Mouse (Mus musculus) embryo, embryonic 9.5 days (tissue): ENCODE measurements around the gene Caskin2.
A peak's percentile ranks its signal among the peaks of the same experiment; 100 is the strongest.

ENCODE experiments used
- DNase-seq: peaks from one replicate; pipeline ENCODE4 v3.0.0-alpha.2; 2017; ENCODE audit errors: extremely low spot score

The Caskin2 gene

DNA sequence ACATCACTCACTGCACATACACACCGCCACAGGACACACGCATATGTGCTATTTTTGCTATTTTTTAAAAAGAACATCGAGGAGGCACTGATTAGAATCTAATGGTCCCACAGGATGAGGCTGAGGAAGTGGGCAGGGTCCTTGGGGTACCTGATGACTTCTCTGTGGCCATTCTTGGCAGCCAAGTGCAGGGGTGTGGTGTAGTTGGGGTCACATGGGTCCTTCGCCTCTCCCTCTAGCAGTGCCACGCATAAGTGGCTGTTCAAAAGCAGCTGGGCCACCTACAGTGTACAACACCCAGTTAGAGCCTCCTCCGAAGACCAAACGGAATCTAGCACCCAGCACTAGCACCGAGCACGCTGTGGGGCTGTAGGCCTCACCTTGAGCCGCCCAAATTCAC, 7.3 kb downstream of the Caskin2 start:
- no peak for DNase-seq

DNA sequence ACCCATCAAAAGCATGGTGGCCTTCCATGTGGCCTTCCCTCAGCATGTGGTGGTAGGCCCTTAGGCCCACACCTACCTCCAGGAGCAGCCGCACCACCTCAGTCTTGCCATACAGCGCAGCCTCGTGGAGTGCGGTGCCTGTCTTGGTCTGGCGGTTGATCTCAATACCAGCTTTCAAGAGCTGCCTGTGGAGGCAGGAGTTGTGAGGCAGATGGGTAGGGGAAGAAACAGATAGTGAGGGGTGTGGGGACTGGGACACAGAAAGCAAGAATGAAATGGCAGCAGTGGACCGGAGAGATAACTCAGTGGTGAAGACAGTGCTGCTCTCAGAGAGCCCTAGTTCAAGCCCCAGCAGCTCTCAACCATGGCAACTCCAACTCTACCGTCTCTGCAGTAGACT, 8.4 kb downstream of the Caskin2 start:
- DNase-seq: no peak

DNA sequence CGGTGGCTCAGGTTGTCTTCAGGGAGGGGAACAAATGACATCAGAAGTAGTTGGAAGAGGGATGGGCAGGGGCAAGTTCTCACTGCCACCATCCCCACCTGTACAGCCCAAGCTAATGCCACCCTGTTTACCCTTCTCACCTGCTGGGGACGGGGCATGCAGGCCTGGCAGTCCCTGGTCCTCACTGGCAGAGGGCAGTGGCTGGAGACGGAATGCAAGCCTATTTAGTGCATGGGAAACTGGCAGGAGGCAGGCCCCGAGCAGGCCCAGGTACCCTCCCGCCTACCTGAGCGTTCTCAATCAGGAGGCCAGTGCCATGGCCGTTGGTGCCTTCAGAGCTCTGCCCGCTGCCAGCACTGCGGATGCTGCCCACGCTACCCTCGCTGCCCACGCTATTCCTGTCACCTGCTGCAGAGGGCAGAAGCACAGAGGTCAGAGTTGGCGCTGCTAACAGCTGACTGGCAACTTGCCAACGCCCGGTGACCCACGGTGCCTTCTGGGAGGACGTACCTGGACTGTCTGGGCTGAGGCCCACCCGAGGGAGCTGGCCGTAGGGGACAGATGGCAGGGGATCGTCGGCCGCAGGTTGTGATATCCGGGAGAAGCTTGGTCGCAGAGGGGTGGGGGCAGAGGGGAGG, 10.2 kb downstream of the Caskin2 start:
- DNase-seq: no peak

DNA sequence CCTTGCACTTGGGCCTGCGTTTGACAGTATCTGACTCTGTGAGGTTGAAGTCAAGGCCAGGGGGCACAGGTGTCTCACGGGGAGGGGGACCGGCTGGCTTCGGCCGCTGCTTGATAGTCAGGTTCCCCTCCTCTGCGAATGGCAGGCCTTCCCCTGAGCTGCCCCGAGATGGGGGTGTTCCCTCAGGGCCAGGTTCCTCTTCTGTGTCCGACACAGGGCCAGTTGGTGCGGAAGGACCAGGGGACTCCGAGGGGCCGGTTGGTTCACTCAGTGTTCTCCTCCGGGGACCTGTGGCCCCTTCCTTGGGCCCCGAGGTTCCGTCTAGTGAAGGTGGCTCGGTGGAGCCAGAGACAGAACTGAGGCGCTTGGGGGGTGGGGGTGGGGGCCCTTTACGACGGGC, 12.5 kb downstream of the Caskin2 start:
- no peak for DNase-seq

DNA sequence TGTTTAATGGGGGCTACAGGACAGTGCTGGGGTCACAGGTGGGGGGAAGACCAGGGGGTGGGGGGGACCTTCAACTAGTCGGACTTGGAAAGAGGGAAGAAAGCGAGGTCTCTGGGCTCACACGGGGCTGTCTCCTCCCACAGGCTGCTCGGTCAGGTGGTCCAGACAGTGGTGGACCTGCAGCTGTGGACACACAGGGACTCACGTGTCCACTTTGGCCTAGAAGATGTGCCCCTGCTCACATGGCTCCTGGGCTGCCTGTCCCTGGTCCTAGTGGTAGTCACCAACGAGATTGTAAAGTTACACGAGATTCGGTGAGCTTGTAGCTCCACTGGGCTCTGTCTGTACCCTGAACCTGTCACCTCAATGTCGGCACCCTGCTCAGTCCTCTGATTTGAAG, 15.8 kb downstream of the Caskin2 start:
- no peak for DNase-seq

DNA sequence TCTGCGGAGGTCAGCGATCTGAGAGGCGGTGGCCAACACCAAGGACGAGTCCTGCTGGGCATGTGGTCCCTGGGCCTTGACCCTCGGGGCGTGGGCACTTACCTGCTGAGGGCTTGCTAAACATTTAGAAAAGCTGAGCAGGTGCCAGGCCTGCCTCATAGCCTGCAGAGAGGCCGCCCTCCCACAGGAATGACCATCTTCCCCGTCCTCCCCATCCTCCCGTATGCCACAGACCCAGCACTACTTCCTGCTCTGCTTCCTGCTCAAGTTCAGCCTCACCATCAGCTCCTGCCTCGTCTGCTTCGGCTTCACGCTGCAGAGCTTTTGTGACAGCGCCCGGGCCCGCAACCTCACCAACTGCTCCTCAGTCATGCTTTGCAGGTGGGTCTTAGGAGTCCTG, 16.5 kb downstream of the Caskin2 start:
- DNase-seq: no peak

DNA sequence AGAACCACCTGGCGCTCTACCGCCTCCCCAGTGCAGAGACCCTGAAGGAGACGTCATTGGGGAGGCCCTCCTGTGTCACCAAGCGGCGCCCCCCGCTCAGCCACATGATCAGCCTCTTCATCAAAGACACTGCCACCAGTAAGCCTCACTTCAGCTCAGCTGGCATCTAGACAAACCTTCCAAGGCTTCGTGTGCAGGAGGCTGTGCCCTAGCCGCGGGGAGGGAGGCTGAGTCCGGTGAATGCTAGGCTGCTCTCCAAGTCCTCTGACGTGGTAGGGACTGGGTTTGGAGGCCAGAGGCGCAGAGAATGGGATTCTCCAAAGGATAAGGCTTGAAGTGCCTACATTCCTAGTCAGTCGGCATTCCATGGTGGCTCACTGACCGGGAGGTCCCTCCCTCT, 21.1 kb downstream of the Caskin2 start:
- DNase-seq: no peak

DNA sequence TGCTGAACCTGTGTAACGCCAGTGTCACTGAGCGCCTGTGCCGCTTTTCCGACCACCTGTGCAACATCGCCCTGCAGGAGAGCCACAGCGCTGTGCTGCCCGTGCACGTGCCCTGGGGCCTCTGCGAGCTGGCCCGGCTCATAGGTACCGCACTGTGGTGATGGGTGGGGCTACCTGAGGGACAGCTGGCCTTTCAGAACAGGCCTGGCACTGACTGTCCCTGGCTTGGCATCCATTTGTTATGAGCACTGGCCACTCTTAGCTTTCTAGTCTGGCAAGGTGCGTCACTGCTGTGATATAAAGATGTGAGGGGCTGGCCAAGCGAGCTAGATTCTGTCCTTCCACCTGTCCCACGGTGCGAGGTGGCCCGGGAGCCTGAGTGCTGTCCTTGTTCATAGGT, 21.5 kb downstream of the Caskin2 start:
- no peak for DNase-seq

DNA sequence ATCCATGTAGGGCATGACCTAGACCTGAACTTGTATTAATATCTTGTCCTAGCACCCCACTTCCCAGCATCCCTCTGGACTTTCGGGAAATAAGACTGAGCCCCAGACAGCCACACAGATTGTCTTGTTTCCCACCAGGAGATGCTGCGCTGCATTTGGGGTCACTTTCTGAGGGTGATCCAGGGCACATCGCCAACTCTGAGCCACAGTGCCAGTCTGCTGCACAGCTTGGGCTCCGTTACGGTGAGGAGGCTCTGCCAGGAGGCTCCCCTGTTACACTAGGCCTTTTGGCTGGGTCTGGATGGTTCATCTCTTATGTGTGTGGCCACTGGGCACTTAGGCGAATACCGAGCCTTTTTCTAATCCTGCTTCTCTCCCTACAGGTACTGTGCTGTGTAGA, 23.7 kb downstream of the Caskin2 start:
- no peak for DNase-seq

DNA sequence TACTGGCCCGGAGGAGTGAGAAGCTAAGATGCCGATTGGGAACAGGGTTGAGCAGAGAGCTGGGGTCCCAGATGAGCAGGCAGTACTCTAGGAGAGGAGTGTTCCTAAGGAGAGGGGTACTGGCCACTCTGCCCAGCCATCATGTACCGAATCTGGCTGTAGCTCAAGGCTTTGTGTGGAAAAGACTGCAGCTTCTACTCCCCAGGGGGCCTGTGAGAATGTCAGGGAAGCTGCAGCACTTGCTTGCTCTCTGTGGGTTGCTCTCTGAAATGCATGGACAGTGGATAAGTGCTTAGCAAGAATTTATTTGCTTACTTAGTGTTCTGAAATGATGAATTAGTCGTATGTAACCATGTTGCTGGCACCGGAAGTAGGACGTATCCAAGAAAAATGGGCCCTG, 27.0 kb downstream of the Caskin2 start:
- no peak for DNase-seq

DNA sequence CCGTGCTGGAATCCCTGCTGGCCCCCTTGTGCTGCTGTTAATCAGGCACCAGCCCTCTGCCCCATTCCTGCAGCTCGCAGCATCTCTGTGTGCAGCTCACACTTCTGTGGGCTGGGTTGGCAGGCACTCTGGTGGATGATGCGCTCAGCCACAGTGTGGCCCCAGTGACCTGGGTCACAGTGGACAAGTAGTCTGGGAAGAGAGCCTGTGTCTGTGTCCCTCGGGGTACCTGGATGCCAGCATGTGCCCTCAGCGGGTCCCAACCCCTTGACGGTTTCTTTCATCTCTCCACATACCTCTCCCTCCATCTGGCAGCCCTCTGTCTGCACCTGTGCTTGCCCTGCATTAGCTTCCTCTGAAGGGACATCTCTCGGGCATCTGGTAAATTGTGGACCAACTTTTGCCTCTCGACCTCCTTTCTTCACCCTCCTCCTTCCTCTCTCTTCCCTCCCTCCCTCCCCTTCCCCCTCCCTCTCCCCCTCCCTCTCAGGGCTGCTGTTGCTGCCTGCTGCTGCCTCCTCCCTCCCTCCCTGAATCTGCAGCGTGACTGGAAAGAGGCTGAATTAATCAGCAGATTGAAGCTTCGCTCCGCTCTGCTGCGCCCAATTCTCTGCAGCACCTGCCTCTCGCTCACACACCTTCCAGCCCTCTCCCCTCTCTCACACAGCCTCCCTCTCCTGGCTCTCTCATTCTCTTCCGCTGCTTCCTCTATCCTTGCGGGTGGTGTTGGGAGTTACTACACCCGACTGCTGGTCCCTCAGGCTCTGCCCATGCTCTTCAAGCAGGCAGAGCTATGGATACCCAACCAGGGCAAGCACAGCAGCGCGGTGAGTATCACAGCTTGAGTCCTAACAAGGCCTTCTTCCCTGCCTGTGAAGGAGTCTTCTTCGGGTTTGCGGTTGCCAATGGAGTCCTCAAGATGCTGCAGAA, 33.0 kb downstream of the Caskin2 start:
- peak; percentile 59 for DNase-seq

DNA sequence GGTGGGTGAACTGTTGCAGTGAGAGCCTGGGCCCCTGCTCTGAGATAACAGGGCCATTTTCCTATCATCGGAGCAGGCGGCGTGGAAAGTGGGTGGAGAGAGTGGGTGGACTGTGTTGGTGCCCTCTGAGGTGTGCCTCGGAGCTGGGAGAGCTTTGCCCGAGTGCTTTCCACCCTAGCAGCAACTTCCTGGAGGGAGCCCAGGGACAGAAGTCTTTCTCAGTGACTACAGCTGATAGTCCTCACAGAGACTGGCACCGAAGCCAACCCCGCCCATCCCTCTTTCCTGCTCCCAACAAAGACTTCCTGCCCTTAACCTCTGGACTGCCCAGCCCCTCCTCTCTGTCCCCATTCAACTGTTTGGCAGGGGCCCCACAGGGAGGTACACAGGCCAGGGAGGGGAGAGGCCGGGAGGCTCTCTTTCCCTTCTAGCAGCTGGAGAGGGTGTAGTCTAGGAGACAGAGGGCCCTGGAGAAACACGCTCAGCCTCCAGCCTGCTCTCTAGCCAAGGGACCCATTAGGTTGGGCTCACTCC, 34.3 kb downstream of the Caskin2 start:
- peak; percentile 80 for DNase-seq

DNA sequence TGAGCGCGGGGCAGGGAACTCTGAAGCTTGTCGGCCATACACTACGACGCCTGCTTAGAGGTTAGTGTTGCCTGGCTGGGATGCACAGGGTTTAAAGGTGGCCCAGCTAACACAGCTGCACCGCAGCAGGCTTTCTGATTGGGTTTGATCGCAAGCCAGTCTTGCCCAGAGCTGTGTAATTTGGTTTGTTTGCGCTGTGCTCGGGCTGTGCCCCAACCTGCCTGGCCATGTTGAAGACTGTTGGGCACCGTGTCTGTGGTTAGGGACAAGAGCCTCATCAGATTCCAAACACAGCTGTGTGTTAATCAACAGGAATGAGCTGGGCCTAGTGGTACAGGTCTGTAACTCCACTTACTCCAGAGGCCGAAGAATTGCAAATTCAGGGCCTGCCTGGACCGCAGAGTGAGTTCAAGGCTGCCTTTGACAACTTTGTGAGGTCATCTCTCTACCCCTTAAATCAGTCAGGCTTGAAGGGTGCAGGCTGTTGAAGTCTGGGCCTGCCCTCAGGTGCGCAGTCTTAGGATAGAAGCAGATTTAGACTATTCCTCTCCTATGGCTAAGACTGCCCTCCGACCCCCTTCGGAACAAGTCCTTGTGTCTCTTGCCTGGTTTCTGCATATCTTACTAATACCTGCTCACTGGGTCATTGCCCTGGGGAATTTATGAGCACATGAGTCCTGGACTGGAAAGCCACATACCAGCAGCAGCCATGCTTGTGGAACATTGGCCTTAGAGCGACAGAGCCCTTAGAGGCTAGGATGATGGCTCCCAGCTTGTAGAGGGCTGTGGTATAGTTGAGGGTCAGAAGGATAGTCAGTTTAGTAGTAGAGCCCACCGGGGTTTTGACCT, 35.7 kb downstream of the Caskin2 start:
- DNase-seq: no peak

DNA sequence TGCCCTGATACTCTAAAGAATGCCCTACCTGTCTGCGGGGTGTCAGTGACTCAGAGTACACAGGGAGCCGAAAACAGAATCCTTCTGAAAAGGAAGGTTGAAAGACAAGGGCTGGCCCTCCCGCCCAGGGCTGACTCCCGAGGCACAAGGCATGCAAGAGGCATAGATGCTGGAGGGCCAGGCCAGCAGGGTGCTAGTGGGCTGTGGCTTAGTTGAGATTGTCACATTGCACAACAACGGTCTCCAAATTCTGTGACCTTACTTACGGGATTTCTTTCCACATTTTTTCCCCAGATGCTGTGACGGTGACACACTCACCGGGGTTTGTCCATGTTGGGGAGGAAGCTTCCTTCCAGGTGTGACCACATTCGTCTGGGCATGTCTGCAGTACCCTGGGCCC, 36.5 kb downstream of the Caskin2 start:
- DNase-seq: no peak

DNA sequence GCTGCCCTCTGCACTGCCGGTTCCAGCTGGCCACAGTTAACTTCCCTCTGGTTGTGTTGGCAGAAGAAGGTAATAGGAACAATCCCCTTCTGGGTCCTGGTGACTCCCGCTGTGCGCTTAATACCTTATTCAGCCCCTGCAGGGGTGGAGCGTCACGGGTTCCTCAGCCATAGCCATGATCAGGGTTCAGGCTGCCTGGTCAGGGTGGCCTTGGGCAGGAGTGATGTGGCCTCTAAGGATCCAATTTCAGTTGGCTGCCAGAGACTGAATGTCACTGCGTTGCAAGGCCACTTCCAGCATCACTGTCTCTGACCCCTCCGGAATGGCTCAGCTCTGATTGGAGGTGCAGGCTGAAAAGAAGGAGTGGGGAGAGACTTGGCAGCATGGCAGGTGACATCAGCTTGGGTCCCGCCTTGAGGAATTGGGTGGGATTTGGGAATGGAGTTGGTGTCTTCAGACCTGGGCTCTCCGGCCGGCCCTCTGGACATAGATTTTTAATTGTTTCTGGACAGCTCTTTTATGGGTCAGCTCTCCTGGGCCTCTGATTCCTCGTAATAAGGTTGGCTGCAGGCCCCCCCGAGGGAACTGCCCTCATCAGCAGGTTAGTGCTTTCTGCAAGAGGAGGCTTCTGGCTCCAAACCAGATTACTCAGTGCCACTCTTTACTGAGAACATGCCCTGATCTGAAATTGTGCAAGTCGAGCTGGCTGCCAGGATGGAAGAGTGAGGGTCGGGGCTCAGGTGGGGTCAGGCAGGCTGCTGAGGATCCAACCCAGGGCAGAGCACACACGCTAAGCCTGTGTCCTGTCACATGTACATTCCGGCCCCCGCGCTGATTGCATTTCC, 37.4 kb downstream of the Caskin2 start:
- no peak for DNase-seq

DNA sequence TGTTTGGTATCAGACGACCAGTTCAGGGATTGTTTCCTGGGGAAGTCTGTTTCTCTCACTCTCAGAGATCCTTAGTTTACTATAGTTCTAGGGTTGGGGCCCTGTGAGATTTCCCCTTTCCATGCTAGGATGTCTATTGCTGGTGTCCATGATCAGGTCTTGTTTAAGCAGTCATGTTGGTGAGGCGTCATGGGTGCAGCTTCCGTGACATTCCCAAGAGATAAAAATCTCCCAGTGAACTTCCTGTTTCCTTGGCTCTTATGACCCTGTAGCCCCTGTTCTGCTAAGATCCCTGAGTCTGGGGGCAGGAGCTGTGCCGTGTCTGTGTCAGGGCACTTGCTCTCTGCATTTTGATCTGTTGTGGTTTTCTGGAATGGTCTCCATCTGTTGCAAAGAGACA, 38.8 kb downstream of the Caskin2 start:
- no peak for DNase-seq

DNA sequence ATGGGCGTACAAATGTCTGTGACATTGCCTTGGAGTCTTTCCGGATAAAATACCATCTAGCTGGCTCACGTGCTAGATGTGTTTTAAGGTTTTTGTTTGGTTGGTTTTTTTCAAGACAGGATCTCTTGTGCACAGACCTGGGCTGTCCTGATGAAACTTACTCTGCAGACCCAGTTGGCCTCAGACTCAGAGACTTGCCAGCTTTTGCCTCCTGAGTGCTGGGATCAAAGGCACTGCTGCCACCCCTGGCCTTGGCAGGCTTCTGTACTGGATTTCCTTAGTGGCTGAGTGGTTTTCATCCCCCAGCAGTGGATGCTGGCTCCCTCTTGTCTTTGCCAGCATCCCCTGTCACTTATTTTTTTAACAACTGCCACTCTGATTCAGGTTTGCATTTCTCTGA, 44.5 kb downstream of the Caskin2 start:
- no peak for DNase-seq

DNA sequence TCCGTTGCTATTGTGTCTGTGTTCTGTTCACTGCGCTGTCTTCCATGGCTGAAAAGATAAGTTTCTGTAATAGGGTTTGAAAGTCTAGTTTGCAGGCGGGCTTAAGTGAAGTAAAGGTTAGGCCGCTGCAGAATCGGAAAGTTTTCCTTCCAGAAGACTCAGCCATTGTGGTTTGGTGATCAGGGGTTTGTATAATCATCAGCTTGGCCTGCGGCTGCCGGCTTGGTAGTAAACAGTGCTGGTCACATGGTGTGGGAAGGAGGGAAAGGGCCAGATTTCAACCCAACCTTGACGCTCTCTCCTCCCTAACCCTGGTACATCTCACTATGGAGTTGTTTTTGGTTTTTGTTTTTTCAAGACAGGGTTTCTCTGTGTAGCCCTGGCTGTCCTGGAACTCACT, 46.5 kb downstream of the Caskin2 start:
- DNase-seq: no peak

DNA sequence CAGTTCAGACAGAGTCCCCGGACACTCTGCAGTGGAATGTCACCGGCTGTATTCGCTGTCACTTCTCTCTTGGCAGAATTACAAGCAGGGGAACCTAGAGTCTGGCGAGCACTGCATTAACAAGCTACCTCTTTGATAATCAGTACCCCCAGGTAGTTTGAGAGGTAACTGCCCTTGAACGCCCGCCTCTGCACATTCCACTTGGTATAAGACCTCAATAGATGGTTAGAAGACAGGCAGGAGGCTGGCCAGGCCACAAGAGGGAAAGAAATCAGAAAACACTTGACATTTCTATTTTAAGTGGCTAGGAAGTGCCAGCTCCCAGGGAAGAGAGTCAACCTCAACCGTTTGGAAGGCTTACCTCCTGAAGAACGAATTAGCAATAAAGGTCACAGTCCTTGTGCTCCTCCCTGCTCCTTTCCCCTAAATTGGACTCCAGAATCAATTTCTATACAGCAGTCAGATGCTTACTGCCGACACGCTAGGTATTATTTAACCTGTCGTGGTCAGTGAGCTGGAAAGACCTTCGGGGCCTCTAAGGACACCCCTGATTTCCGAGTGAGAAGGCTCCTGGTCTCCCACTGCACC, 47.0 kb downstream of the Caskin2 start:
- DNase-seq: no peak

DNA sequence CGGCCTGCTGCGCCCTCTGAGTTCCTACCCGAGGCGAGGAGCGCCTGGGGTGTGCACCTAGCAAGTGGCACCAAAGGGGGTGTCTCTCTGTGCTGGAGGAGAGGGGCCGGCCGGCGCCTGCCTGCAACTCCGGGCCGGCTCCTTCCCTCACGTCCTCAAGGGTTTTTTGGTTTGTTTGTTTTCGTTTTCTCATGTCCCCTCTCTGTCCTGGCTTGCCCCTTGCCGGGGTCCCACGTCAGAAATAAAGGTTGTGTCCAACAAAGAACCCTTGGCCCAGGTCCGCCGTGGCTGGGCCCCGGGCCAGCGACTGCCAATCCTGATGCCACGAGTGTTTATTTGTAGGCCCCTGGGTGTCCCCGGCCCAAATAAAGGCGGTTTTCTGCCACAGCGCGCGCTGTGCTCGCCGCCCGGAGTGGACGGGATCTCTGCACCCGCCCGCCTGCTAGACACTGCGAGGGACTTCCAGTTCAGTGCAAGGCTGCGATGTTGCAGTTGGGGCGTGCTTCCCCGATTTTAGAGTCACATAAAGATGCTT, 47.8 kb downstream of the Caskin2 start:
- no peak for DNase-seq
